ENCODE assay signal across 10 mouse cellular contexts in the genomic region with DNA sequence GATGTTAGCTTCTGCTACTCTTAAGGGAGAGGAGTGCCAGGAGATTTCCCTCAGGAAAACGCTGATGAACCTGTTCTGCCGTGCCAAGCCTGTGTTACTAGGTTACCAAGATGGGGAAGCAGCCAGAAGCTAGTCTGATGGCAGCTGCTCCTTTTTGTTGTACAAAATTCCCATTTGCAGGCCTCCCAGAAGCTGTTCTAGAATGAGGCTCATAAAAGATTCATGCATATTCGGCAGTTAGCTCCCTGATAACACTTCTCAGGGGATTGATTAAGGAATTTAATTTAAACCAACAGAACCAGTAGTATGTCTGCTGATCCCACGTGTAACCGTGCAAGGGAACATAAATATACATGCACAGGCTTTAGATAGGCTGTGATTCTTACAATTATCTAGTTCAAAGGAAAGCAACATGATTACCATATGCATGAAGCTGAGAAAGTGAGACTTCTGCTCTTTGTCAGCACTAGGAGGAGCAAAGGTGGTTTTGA.
DNase-seq lines count a peak whose midpoint lies in the region; ATAC-seq and TF ChIP-seq lines count a peak whose summit lies in the region.
"Had no signal": no experiment of that assay in that cellular context is flagged by ENCODE, and none has a peak within 500 bp of the region (broad histone marks: within the 10 kb centered on the region; RNA-seq: fewer than 3 reads in every experiment).

No protein-coding gene starts in this region.

- no peak overlapping the region for H3K9ac ChIP-seq in heart, embryonic 11.5 days (ENCODE audit: low read depth, low read length)
- H3K9ac ChIP-seq: heart, embryonic 13.5 days; limb, embryonic 13.5 days had no signal

- no peak overlapping the region for H3K4me2 ChIP-seq in heart, embryonic 11.5 days
- H3K4me2 ChIP-seq: heart, embryonic 13.5 days; limb, embryonic 13.5 days had no signal

- H3K27ac ChIP-seq in kidney, adult 2 months (ENCODE audit: insufficient read depth, low read depth, low read length) = no peak overlapping the region
- no peak overlapping the region for H3K27ac ChIP-seq in heart, embryonic 11.5 days (ENCODE audit: low read depth, low read length)
- no peak overlapping the region for H3K27ac ChIP-seq in thymus, adult 2 months (ENCODE audit: control insufficient read depth, insufficient read depth, low read length)
- H3K27ac ChIP-seq: heart, embryonic 13.5 days; limb, embryonic 13.5 days had no signal

- no peaks in the 10 kb centered on the region for H3K36me3 ChIP-seq in kidney, adult 2 months (ENCODE audit: control insufficient read depth, insufficient read depth, low read length)
- no peaks in the 10 kb centered on the region for H3K36me3 ChIP-seq in heart, embryonic 11.5 days (ENCODE audit: control insufficient read depth, insufficient read depth, low read length)
- H3K36me3 ChIP-seq in thymus, adult 2 months (ENCODE audit: control insufficient read depth, insufficient read depth, low read length) = no peaks in the 10 kb centered on the region
- H3K36me3 ChIP-seq: heart, embryonic 13.5 days; limb, embryonic 13.5 days had no signal

- 58% methylated on average over 5 of the region's 5 CpGs for WGBS in kidney, adult 2 months
- 61% methylated on average over 5 of the region's 5 CpGs for WGBS in heart, embryonic 11.5 days (ENCODE audit: insufficient replicate concordance)
- 72% methylated on average over 5 of the region's 5 CpGs for WGBS in thymus, adult 2 months

- H3K9me3 ChIP-seq in heart, embryonic 11.5 days (replicated peaks; ENCODE audit: control insufficient read depth, low read length) = no peaks in the 10 kb centered on the region
- H3K9me3 ChIP-seq: heart, embryonic 13.5 days; limb, embryonic 13.5 days had no signal

- no peak overlapping the region for H3K4me3 ChIP-seq in kidney, adult 2 months (ENCODE audit: insufficient read depth, low read depth, low read length)
- H3K4me3 ChIP-seq in heart, embryonic 11.5 days (ENCODE audit: low read depth, low read length) = no peak overlapping the region
- no peak overlapping the region for H3K4me3 ChIP-seq in thymus, adult 2 months (ENCODE audit: control insufficient read depth, insufficient read depth, low read length)
- H3K4me3 ChIP-seq: heart, embryonic 13.5 days; limb, embryonic 13.5 days had no signal

- H3K4me1 ChIP-seq in kidney, adult 2 months (ENCODE audit: control insufficient read depth, insufficient read depth, low read length) = no peaks in the 10 kb centered on the region
- H3K4me1 ChIP-seq in heart, embryonic 11.5 days (ENCODE audit: control insufficient read depth, insufficient read depth, low read length) = no peaks in the 10 kb centered on the region
- no peaks in the 10 kb centered on the region for H3K4me1 ChIP-seq in thymus, adult 2 months (replicated peaks; ENCODE audit: control insufficient read depth, insufficient read depth, low read length)
- H3K4me1 ChIP-seq: heart, embryonic 13.5 days; limb, embryonic 13.5 days had no signal

- no peak for TF ChIP-seq CTCF in kidney, adult 2 months (conservative IDR thresholded peaks at IDR 0.05; ENCODE audit: insufficient read depth, insufficient read length, low read depth, low read length)
- TF ChIP-seq CTCF in thymus, adult 2 months (IDR thresholded peaks at IDR 0.05; ENCODE audit: borderline replicate concordance, control insufficient read depth, extremely low read depth, insufficient read depth, low read length, poor library complexity) = no peak

- peak; percentile 3 for DNase-seq in kidney, adult 2 months
- no peak for DNase-seq in kidney, adult 18-20 months
- DNase-seq in frontal cortex, postnatal 14 days (ENCODE audit: low spot score in 2 of 2) = peak; percentile 42 to 57
- DNase-seq in left cerebral cortex, adult 9 months (ENCODE audit: low spot score in 2 of 2) = peak; percentile 44 to 75
- DNase-seq in right cerebral cortex, postnatal 14 days = peak; percentile 51
- no peak for DNase-seq in thymus, adult 2 months

- no peaks in the 10 kb centered on the region for H3K27me3 ChIP-seq in kidney, adult 2 months (replicated peaks; ENCODE audit: control insufficient read depth, insufficient read depth, low read length)
- no peaks in the 10 kb centered on the region for H3K27me3 ChIP-seq in heart, embryonic 11.5 days (ENCODE audit: control insufficient read depth, insufficient read depth, low read length)
- no peaks in the 10 kb centered on the region for H3K27me3 ChIP-seq in thymus, adult 2 months (ENCODE audit: control insufficient read depth, insufficient read depth, low read length)
- H3K27me3 ChIP-seq: heart, embryonic 13.5 days; limb, embryonic 13.5 days had no signal

- TF ChIP-seq POLR2A in kidney, adult 2 months (IDR thresholded peaks at IDR 0.05; ENCODE audit: low read depth, low read length) = no peak
- no peak for TF ChIP-seq POLR2A in thymus, adult 2 months (IDR thresholded peaks at IDR 0.05; ENCODE audit: control insufficient read depth, extremely low read depth, insufficient read depth, low read length, poor library complexity)

- ATAC-seq in heart, embryonic 11.5 days (replicated peaks; ENCODE audit: insufficient number of reproducible peaks, low FRiP score, low TSS enrichment) = no peak
- no peak for ATAC-seq in megakaryocyte progenitor cell, adult 5-6 weeks (replicated peaks; ENCODE audit: poor library complexity)

Comparison
In these comparisons a context has a peak if more than half of its experiments do, and no peak if none do; other contexts are left out.
1. DNase-seq: peak in kidney, adult 2 months (single experiment), frontal cortex, postnatal 14 days (2 of 2), left cerebral cortex, adult 9 months (2 of 2) and right cerebral cortex, postnatal 14 days (single experiment); none in kidney, adult 18-20 months (single experiment) and thymus, adult 2 months (single experiment).